Mouse (Mus musculus): ENCODE data around the gene Kif9. TPM values are rescaled to one million over a fixed set of nuclear protein-coding genes. Genes with fewer than 3 reads are reported as not detected.
A peak's percentile ranks its signal among the peaks of the same experiment; 100 is the strongest.

Gene Kif9
- total and polyA plus RNA-seq, 2 experiments from 2014 or later, result 3.3 to 3.9 TPM

DNA sequence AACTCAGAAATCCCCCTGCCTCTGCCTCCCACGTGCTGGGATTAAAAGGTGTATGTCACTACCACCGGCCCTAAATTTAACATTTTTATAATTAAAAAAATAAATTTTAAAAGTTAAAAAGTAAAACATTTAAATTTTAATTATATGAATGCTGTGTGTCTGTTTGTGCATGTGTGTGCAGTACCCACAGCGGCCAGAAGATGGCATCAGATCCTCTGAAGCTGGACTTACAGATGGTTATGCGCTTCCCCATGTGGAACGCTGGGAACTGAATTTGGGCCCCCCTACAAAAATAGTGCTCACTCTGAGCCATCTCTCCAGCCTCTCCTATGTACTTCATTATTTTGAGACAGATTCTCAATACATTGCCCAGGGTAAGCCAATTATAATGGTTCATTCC, 14.2 kb downstream of the Kif9 start:
- H3K9me3 ChIP-seq (ENCODE audit: low read length), result peaks cover 3% of the 10 kb centered on the region; the same call in 1 of the 2 replicates
- no peak overlapping the region for H3K4me2 ChIP-seq (ENCODE audit: low read depth, low read length)
- no peak overlapping the region for H3K27ac ChIP-seq
- DNase-seq (ENCODE audit: low spot score) (no peak), ATAC-seq (no peak)
- no peak overlapping the region for H3K9ac ChIP-seq (replicated peaks; ENCODE audit: low read length)
- no peaks in the 10 kb centered on the region for H3K4me1 ChIP-seq (ENCODE audit: insufficient read depth, low read length)
- no peaks in the 10 kb centered on the region for H3K36me3 ChIP-seq (ENCODE audit: insufficient read depth, low read length)
- 61% methylated on average over 5 of the region's 5 CpGs for WGBS
- H3K4me3 ChIP-seq (ENCODE audit: low read length), result no peak overlapping the region
- no peaks in the 10 kb centered on the region for H3K27me3 ChIP-seq (ENCODE audit: insufficient read depth, low read length)
- TF ChIP-seq CTCF (IDR thresholded peaks at IDR 0.05; ENCODE audit: low read depth), result peak; percentile 41

GRCm38 (mm10) chr9:110525737-110526136, 49.0 kb downstream of the Kif9 start:
- Histone ChIP-seq H3K9me3 (ENCODE audit: low read length) (no peaks in the 10 kb centered on the region), H3K27ac (no peak overlapping the region), H3K9ac (replicated peaks; ENCODE audit: low read length) (no peak overlapping the region), H3K36me3 (ENCODE audit: insufficient read depth, low read length) (no peaks in the 10 kb centered on the region), H3K27me3 (ENCODE audit: insufficient read depth, low read length) (no peaks in the 10 kb centered on the region), H3K4me2 (ENCODE audit: low read depth, low read length) (no peak overlapping the region), H3K4me1 (ENCODE audit: insufficient read depth, low read length) (no peaks in the 10 kb centered on the region), H3K4me3 (ENCODE audit: low read length) (no peak overlapping the region)
- ATAC-seq (no peak), DNase-seq (ENCODE audit: low spot score) (no peak)
- TF ChIP-seq CTCF (IDR thresholded peaks at IDR 0.05; ENCODE audit: low read depth), result no peak
- 54% methylated on average over 2 of the region's 2 CpGs for WGBS

DNA sequence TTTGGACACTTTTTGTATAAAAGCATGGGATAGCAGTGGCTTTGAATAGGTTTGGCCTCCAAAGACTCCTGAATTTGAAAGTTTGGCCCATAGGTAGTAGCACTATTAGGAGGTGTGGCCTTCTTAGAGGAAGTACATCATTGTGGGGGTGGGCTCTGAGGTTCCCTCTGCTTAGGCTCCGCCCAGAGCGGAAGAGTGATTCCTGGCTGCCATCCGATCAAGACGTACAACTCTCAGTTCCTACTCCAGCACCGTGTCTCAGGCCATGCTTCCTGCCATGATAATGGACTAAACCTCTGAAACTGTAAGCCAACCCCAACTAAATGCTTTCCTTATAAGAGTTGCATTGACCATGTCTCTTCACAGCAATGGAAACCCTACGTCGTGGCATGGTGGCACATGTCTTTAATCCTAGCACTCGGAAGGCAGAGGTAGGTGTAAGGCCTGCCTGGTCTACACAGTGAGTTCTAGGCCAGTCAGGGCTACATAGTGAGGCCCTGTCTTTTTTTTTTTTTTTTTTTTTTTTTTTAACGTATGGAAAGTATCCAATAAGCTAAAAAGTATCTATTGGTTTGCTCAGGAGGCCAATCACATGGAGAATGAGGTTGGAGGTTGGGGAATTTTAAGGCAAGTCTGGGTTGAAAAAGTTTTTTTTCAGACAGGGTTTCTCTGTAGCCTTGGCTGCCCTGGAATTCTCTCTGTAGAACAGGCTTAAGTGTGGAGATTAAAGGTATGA, 52.4 kb downstream of the Kif9 start:
- ATAC-seq, result no peak
- Histone ChIP-seq H3K9me3 (ENCODE audit: low read length) (no peaks in the 10 kb centered on the region), H3K27me3 (ENCODE audit: insufficient read depth, low read length) (no peaks in the 10 kb centered on the region), H3K27ac (no peak overlapping the region), H3K9ac (replicated peaks; ENCODE audit: low read length) (no peak overlapping the region), H3K36me3 (ENCODE audit: insufficient read depth, low read length) (no peaks in the 10 kb centered on the region), H3K4me3 (ENCODE audit: low read length) (no peak overlapping the region), H3K4me1 (ENCODE audit: insufficient read depth, low read length) (peaks cover 4% of the 10 kb centered on the region), H3K4me2 (ENCODE audit: low read depth, low read length) (no peak overlapping the region)
- no peak for DNase-seq (ENCODE audit: low spot score)
- no peak for TF ChIP-seq CTCF (IDR thresholded peaks at IDR 0.05; ENCODE audit: low read depth)
- 39% methylated on average over 9 of the region's 9 CpGs for WGBS

- H3K9me3 ChIP-seq (ENCODE audit: low read length), result no peaks in the 10 kb centered on the region
- no peak overlapping the region for H3K9ac ChIP-seq (replicated peaks; ENCODE audit: low read length)
- H3K36me3 ChIP-seq (ENCODE audit: insufficient read depth, low read length), result no peaks in the 10 kb centered on the region
- H3K4me1 ChIP-seq (ENCODE audit: insufficient read depth, low read length), result peaks cover 14% of the 10 kb centered on the region
- ATAC-seq, result no peak
- H3K4me3 ChIP-seq (ENCODE audit: low read length), result no peak overlapping the region
- H3K4me2 ChIP-seq (ENCODE audit: low read depth, low read length), result peak overlapping the region; percentile 81; the same call in 1 of the 2 replicates
- TF ChIP-seq CTCF (IDR thresholded peaks at IDR 0.05; ENCODE audit: low read depth), result no peak
- DNase-seq (ENCODE audit: low spot score), result no peak
- no peak overlapping the region for H3K27ac ChIP-seq
- no peaks in the 10 kb centered on the region for H3K27me3 ChIP-seq (ENCODE audit: insufficient read depth, low read length)
- 78% methylated on average over 3 of the region's 3 CpGs for WGBS
These were observed 53.9 kb downstream of the Kif9 start for GRCm38 (mm10) chr9:110530650-110531049.

DNA sequence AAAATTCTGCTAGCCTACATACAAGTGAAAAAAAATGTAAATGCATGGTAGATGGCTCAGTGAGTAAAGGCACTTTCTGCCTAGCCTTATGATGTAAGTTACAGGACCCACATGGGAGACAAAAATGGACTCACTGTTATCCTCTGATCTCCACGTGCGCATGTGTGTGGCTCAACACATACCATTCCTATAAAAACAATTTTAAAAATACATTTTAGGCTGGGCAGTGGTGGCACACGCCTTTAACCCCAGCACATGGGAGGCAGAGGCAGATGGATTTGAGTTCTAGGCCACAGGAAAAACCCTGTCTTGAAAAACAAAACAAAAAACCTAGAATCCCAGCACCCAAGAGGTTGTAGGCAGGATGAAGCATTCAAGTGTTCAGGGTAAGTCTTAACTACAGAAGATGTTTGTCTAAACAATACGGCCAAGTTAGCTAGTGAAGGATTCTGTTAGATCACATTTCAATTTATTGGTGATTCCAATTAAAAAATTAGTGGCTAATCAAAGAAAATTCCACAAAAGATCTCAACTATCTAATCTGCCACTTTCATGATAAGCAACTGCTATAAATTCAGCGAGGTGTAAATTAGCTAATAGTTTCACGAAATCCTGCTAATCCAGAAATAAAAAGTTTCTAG, 54.5 kb downstream of the Kif9 start:
- TF ChIP-seq CTCF (IDR thresholded peaks at IDR 0.05; ENCODE audit: low read depth), result no peak
- 22% methylated on average over 6 of the region's 6 CpGs for WGBS
- no peak for ATAC-seq

DNA sequence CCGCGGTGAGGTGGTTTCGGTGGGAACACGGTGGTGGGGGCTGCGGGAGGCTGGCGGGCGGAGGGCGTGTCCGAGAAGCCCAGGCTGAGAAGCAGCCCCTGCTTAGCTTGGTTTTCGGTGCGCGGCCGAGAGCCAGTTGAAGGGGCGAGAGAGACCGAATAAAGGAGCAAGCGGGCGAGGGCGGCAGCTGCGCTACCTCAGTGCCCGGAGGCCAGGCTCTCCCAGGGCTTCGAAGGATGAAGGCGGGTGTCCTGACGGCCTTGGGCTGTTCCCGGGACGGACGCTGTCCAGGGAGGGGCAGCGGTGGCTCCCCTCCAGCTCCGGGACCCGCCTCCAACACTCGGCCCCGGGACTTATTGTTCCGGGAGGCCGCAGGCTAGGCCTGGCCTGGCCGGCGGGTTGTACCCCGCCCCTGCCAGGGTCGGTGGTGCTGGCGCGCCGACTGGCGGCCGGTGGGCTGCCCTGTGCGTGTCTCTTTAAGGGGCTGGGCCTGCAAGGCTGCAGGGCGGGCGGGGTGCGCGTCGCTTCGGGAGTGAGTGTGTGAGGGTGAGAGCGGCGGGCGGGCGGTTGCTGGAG, 55.2 kb downstream of the Kif9 start:
- peaks cover 14% of the 10 kb centered on the region for H3K4me1 ChIP-seq (ENCODE audit: insufficient read depth, low read length)
- H3K27ac ChIP-seq, result peak overlapping the region; percentile 99
- H3K27me3 ChIP-seq (ENCODE audit: insufficient read depth, low read length), result no peaks in the 10 kb centered on the region
- H3K36me3 ChIP-seq (ENCODE audit: insufficient read depth, low read length), result no peaks in the 10 kb centered on the region
- peak; percentile 100 for ATAC-seq
- peak; percentile 97 for DNase-seq (ENCODE audit: low spot score)
- peak overlapping the region; percentile 91 for H3K4me3 ChIP-seq (ENCODE audit: low read length)
- WGBS, result under 1% methylated on average over 50 of the region's 53 CpGs
- H3K4me2 ChIP-seq (ENCODE audit: low read depth, low read length), result peak overlapping the region; percentile 81
- TF ChIP-seq CTCF (IDR thresholded peaks at IDR 0.05; ENCODE audit: low read depth), result peak; percentile 60
- H3K9ac ChIP-seq (replicated peaks; ENCODE audit: low read length), result peak overlapping the region; percentile 96
- H3K9me3 ChIP-seq (ENCODE audit: low read length), result no peaks in the 10 kb centered on the region

More for the DNA sequence above, 54.5 kb downstream of the Kif9 start:
- H3K27me3 ChIP-seq (ENCODE audit: insufficient read depth, low read length), result no peaks in the 10 kb centered on the region
- no peaks in the 10 kb centered on the region for H3K36me3 ChIP-seq (ENCODE audit: insufficient read depth, low read length)
- DNase-seq (ENCODE audit: low spot score), result no peak
- peak overlapping the region; percentile 96; the same call in 1 of the 2 replicates for H3K9ac ChIP-seq (replicated peaks; ENCODE audit: low read length)
- H3K27ac ChIP-seq, result peak overlapping the region; percentile 99; the same call in 1 of the 2 replicates
- peak overlapping the region; percentile 91 for H3K4me3 ChIP-seq (ENCODE audit: low read length)
- peaks cover 14% of the 10 kb centered on the region for H3K4me1 ChIP-seq (ENCODE audit: insufficient read depth, low read length)
- H3K4me2 ChIP-seq (ENCODE audit: low read depth, low read length), result peak overlapping the region; percentile 81
- no peaks in the 10 kb centered on the region for H3K9me3 ChIP-seq (ENCODE audit: low read length)

Measured in hindbrain, postnatal 0 days (tissue).